Comparison of ENCODE assay signal across 14 mouse cellular contexts in genomic region chr16:33755961-33756360, GRCm38 (mm10). TPM values are rescaled to one million over a fixed set of nuclear protein-coding genes. Genes with fewer than 3 reads are reported as not detected.
DNase-seq lines count a peak whose midpoint lies in the region; ATAC-seq and TF ChIP-seq lines count a peak whose summit lies in the region.
"Had no signal": no experiment of that assay in that cellular context is flagged by ENCODE, and none has a peak within 500 bp of the region (broad histone marks: within the 10 kb centered on the region; RNA-seq: fewer than 3 reads in every experiment).

No protein-coding gene starts in this region.

- no peaks in the 10 kb centered on the region for H3K27me3 ChIP-seq in intestine, postnatal 0 days (replicated peaks; ENCODE audit: control insufficient read depth, insufficient read depth, low read length)
- no peaks in the 10 kb centered on the region for H3K27me3 ChIP-seq in intestine, embryonic 15.5 days (replicated peaks)
- H3K27me3 ChIP-seq in embryonic facial prominence, embryonic 15.5 days, result no peaks in the 10 kb centered on the region
- H3K27me3 ChIP-seq in liver, embryonic 15.5 days, result no peaks in the 10 kb centered on the region
- H3K27me3 ChIP-seq: forebrain, embryonic 12.5 days; hindbrain, embryonic 12.5 days; kidney, embryonic 15.5 days; neural tube, embryonic 15.5 days; Patski had no signal

- peaks cover 15% of the 10 kb centered on the region for H3K36me3 ChIP-seq in intestine, postnatal 0 days (ENCODE audit: control insufficient read depth, insufficient read depth)
- H3K36me3 ChIP-seq in intestine, embryonic 15.5 days, result peaks cover 14% of the 10 kb centered on the region; the same call in 1 of the 2 replicates
- H3K36me3 ChIP-seq in embryonic facial prominence, embryonic 15.5 days, result peaks cover 11% of the 10 kb centered on the region; the same call in 1 of the 2 replicates
- H3K36me3 ChIP-seq in liver, embryonic 15.5 days (replicated peaks), result peaks cover 9% of the 10 kb centered on the region
- H3K36me3 ChIP-seq: neural tube, embryonic 15.5 days had no signal

- H3K4me3 ChIP-seq in intestine, postnatal 0 days (ENCODE audit: low read depth, low read length), result no peak overlapping the region
- no peak overlapping the region for H3K4me3 ChIP-seq in intestine, embryonic 15.5 days (replicated peaks)
- H3K4me3 ChIP-seq in embryonic facial prominence, embryonic 15.5 days (replicated peaks), result no peak overlapping the region
- H3K4me3 ChIP-seq in liver, embryonic 15.5 days (replicated peaks), result peak overlapping the region; percentile 39
- H3K4me3 ChIP-seq: forebrain, embryonic 12.5 days; hindbrain, embryonic 12.5 days; kidney, embryonic 15.5 days; neural tube, embryonic 15.5 days had no signal

- H3K4me1 ChIP-seq in intestine, postnatal 0 days (replicated peaks; ENCODE audit: control insufficient read depth, insufficient read depth, low read length), result no peaks in the 10 kb centered on the region
- H3K4me1 ChIP-seq in intestine, embryonic 15.5 days (replicated peaks), result peaks cover 5% of the 10 kb centered on the region; the same call in 1 of the 2 replicates
- 0 out of 2 replicates have a peak, but pooled peaks cover 6% of the 10 kb centered on the region for H3K4me1 ChIP-seq in embryonic facial prominence, embryonic 15.5 days
- H3K4me1 ChIP-seq in liver, embryonic 15.5 days (replicated peaks), result peaks cover 34% of the 10 kb centered on the region
- H3K4me1 ChIP-seq: neural tube, embryonic 15.5 days had no signal

- H3K4me2 ChIP-seq in intestine, postnatal 0 days (replicated peaks; ENCODE audit: low read depth), result peak overlapping the region; percentile 38
- no peak overlapping the region for H3K4me2 ChIP-seq in intestine, embryonic 15.5 days (replicated peaks)
- no peak overlapping the region; the same call in 1 of the 2 replicates for H3K4me2 ChIP-seq in embryonic facial prominence, embryonic 15.5 days (replicated peaks)
- H3K4me2 ChIP-seq in liver, embryonic 15.5 days, result peak overlapping the region; percentile 62
- H3K4me2 ChIP-seq: forebrain, embryonic 12.5 days; hindbrain, embryonic 12.5 days; kidney, embryonic 15.5 days; neural tube, embryonic 15.5 days had no signal

- WGBS in intestine, postnatal 0 days, result 60% methylated on average over 16 of the region's 16 CpGs
- WGBS in intestine, embryonic 15.5 days, result 57% methylated on average over 16 of the region's 16 CpGs
- WGBS in embryonic facial prominence, embryonic 15.5 days, result 49% methylated on average over 16 of the region's 16 CpGs
- WGBS in liver, embryonic 15.5 days (ENCODE audit: insufficient replicate concordance), result 14% methylated on average over 16 of the region's 16 CpGs

- TF ChIP-seq CTCF in intestine, postnatal 0 days (IDR thresholded peaks at IDR 0.05; ENCODE audit: low read depth), result no peak

- no peak for ATAC-seq in intestine, postnatal 0 days
- no peak for ATAC-seq in intestine, embryonic 15.5 days
- peak; percentile 14; the same call in 1 of the 2 replicates for ATAC-seq in embryonic facial prominence, embryonic 15.5 days (ENCODE audit: insufficient number of reproducible peaks, low FRiP score, low TSS enrichment, low read depth)
- peak; percentile 49 for ATAC-seq in liver, embryonic 15.5 days (ENCODE audit: insufficient read depth)
- ATAC-seq: Patski had no signal

- no peaks in the 10 kb centered on the region for H3K9me3 ChIP-seq in intestine, postnatal 0 days (ENCODE audit: control insufficient read depth)
- no peaks in the 10 kb centered on the region for H3K9me3 ChIP-seq in intestine, embryonic 15.5 days
- H3K9me3 ChIP-seq in embryonic facial prominence, embryonic 15.5 days (replicated peaks), result no peaks in the 10 kb centered on the region
- no peaks in the 10 kb centered on the region for H3K9me3 ChIP-seq in liver, embryonic 15.5 days (replicated peaks)
- H3K9me3 ChIP-seq: forebrain, embryonic 12.5 days; hindbrain, embryonic 12.5 days; kidney, embryonic 15.5 days; neural tube, embryonic 15.5 days had no signal

- H3K27ac ChIP-seq in intestine, postnatal 0 days (ENCODE audit: low read depth, low read length), result 0 out of 2 replicates have a peak overlapping the region, but pooled peaks have one; percentile 50
- no peak overlapping the region for H3K27ac ChIP-seq in intestine, embryonic 15.5 days
- no peak overlapping the region for H3K27ac ChIP-seq in embryonic facial prominence, embryonic 15.5 days (replicated peaks)
- peak overlapping the region; percentile 29; the same call in 1 of the 2 replicates for H3K27ac ChIP-seq in liver, embryonic 15.5 days (replicated peaks)
- H3K27ac ChIP-seq: forebrain, embryonic 12.5 days; hindbrain, embryonic 12.5 days; kidney, embryonic 15.5 days; neural tube, embryonic 15.5 days had no signal

- DNase-seq in 416B (ENCODE audit: low read depth), result peak; percentile 93
- no peak for DNase-seq in right cerebral cortex, adult 18-20 months
- DNase-seq in urinary bladder, postnatal 36 days (ENCODE audit: low spot score in 2 of 2), result no peak
- DNase-seq in thymus, adult 18-20 months, result no peak
- DNase-seq: adrenal gland, postnatal 36 days had no signal

- no peak overlapping the region for H3K9ac ChIP-seq in intestine, postnatal 0 days (ENCODE audit: low read depth, low read length)
- H3K9ac ChIP-seq in intestine, embryonic 15.5 days, result no peak overlapping the region
- H3K9ac ChIP-seq in embryonic facial prominence, embryonic 15.5 days, result no peak overlapping the region
- 0 out of 2 replicates have a peak overlapping the region, but pooled peaks have one; percentile 2 for H3K9ac ChIP-seq in liver, embryonic 15.5 days
- H3K9ac ChIP-seq: forebrain, embryonic 12.5 days; hindbrain, embryonic 12.5 days; kidney, embryonic 15.5 days; neural tube, embryonic 15.5 days had no signal

RNA-seq across cellular contexts. Expression of gene Muc13, which starts 37.9 kb away (rescaled TPM):
- polyA plus RNA-seq in intestine, postnatal 0 days (2015; fragmentation: Nextera tagmentation; extraction: Ambion mirVana), result 459 and 473 TPM in 2 replicates
- polyA plus RNA-seq in intestine, embryonic 15.5 days (2015; fragmentation: Nextera tagmentation; extraction: Ambion mirVana), result 209 and 261 TPM in 2 replicates
- 0.25 and 0.52 TPM in 2 replicates for polyA plus RNA-seq in embryonic facial prominence, embryonic 15.5 days (2015; fragmentation: Nextera tagmentation; extraction: Ambion mirVana)
- 0.99 and 1.6 TPM in 2 replicates for polyA plus RNA-seq in liver, embryonic 15.5 days (2015; fragmentation: Nextera tagmentation; extraction: Ambion mirVana)
- polyA plus RNA-seq: neural tube, embryonic 15.5 days; Patski had no signal

Comparison
In these comparisons a context has a peak if more than half of its experiments do, and no peak if none do; other contexts are left out.
1. H3K27ac ChIP-seq: peak in intestine, postnatal 0 days (single experiment) and liver, embryonic 15.5 days (single experiment); none in intestine, embryonic 15.5 days (single experiment) and embryonic facial prominence, embryonic 15.5 days (single experiment).
2. H3K4me2 ChIP-seq: peak in intestine, postnatal 0 days (single experiment) and liver, embryonic 15.5 days (single experiment); none in intestine, embryonic 15.5 days (single experiment) and embryonic facial prominence, embryonic 15.5 days (single experiment).
3. ATAC-seq: peak in embryonic facial prominence, embryonic 15.5 days (single experiment) and liver, embryonic 15.5 days (single experiment); none in intestine, postnatal 0 days (single experiment) and intestine, embryonic 15.5 days (single experiment).
4. RNA of gene Muc13, which starts 37.9 kb away (polyA plus RNA-seq): 459 to 473 TPM in intestine, postnatal 0 days and 209 to 261 TPM in intestine, embryonic 15.5 days; 0.99 to 1.6 TPM in liver, embryonic 15.5 days and 0.25 to 0.52 TPM in embryonic facial prominence, embryonic 15.5 days; every median in the first group is over 10 times any median in the second.